Mouse (Mus musculus) ovary, postnatal 36 days (tissue): ENCODE measurements around the gene Rassf8.

Experiments
- DNase-seq: peaks from one replicate; pipeline ENCODE4 v3.0.0; 2022; ENCODE audit warnings: low spot score, mixed read lengths

Gene Rassf8

DNA sequence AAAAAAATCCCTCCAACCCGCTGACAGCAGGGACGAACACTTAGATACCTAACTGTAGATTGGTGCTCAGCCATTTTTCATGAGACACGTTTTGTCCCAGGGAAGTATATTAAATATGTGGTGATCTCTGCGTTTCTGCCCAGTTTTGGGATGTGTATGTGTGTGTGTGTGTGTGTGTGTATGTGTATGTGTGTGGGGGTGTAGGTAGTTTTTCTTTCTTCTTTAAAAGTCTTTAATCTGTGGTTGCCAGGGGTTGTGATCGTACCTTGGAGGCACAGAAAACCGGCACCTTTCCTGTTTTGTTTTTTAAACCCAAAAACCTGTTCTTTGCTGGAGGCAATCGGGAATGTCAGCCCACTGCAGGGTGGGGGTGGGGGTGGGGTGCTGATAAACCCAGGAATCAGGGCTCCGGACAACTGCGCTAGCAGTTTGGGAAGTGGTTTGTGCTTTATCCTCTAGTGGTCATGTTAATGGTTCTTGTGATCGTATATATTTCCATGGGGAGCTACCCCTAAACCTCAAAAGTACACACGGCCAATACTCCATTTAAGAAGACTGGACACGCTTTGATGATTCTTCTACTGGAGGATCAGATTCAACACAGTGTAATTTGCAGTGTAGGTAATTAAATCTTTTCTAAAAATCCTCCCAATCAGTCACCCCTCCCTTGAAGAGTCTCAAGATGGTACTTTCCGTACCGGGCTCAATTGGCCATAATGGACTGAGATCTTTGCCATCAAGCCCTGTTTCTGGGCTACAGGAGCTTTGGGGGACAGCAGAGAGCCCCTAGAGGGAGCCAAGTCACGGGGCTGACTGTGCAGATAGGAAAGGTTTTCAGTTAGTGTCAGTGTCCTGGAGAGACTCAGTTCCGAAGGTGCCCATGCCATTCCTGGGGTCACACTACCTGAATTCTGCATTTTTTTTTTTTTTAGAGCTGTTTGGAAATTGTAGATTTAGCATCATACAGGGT lies 1.4 kb downstream of the Rassf8 start:
- no peak for DNase-seq

DNA sequence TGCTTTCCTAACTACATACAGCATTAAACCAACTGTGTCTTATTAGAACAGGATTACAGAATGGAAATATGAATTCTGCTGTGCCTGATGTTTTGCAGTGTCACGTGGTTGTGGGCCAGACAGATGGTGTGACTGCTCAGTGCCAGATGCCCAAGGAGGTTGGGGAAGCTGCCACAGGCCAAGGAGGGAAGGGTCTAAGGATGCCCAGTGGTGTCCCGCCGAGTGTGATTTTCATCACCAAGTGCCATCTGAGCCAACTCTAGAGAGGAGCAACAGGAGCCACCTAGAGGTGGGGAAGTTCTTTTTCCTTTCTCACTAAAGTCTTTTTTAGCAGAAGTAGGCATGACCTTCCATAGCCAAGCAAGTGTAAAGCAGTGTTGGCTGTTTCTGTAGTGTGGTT lies 3.8 kb downstream of the Rassf8 start:
- DNase-seq = no peak

DNA sequence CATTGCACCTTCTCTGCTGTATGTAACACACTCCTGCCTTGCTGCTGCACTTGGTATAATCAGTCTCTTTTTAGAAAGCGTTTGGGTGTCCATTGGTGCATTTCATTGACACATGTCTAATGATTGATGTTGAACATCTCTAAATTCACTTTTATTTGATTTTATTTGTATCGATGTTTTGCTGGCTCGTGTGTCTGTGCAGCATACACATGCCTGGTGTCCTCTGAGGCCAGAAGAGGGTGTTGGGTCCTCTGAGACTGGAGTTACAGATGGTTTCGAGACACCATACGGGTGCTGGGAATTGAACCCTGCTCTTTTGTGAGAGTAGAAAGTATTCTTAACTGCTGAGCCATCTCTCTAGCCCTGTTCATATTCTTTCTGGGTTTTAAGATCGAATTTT lies 6.7 kb downstream of the Rassf8 start:
- DNase-seq = no peak

DNA sequence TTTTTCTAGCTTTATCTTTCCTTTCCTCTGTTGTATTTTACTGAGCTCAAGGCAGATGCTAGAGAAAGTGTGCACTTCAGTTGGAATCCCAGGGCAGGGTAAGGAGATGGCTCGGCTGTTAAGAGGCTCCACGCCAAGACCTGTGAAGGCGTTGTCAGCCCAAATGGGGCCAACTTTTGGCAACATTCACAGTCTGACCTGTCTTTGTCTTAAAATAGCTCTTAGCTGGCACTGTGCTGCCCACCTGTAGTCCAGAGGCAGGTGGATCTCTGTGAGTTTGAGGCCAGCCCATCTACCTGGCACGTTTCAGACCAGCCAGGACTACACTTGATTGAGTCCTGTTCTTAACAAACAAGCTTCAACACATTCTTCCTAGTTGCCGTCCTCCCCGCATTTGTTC lies 7.9 kb downstream of the Rassf8 start:
- DNase-seq = no peak

DNA sequence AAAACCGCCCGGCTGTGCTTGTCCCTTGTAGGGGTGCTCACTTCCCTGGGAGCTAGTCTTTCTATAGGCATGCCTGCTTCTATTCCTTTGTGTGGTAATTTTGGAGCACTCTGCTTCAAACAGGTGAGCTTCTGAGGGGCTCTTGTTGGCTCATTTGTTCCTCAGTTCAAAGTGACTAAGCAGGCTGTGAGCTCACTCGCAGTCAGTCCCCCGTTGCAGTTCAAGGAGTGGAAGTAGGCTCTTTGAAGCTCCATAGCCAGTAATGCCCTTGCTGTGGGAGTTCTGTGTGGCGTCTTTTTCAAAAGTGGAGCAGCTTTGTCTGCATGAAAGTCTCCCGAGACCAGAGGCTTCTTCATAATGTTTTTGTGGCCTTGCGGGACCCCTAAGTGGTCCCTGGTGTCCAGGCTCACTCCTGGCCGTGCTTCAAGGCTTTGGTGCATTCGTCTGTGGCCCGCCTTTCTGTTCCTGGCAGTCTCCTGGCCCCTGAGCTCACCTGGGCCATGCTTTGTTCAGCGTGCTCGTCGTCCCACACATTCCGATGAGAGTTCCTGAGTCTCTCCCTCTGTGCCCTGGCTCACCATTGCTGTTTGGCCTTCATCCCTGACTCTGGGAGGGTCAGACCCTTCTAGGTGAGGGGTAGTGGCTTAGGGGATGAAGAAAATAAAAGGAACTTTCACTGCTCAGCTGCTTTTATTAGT lies 9.5 kb downstream of the Rassf8 start:
- DNase-seq = no peak

DNA sequence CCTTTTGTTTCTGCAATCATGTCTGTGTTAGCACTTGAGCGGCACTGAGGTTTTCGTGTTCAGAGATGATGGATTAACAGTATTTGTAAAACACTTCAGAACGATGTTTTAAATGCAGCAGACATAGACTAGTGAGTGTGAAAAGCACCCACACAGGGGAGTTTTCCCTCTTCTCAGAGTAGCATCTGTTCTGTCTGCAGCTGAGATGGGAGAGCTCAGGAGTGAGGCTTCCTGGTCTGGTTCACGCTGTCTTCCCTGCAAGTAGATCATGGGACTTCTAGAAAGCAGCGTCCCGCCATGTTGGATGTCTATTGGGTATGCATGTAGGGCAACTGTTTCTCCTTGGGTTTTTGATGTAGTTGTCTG lies 10.1 kb downstream of the Rassf8 start:
- DNase-seq = no peak

DNA sequence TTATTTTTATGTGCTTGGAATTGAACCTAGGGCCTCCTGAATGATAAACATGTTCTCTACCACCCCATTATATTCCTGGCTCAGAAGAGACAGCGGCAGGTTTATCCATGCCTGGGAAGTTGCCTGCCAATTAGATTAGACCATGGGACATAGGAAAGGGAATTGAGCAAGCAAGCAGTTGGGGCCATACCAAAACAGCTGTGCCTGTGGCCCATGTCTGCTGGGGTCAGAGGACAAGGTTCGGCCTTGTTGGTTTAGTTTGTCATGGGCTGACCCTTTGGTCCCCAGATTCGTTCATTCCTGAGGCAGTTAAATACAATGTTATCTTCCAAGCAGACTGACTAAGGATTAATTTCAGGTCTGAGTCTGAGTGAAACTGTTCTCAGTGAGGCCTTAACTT lies 10.8 kb downstream of the Rassf8 start:
- DNase-seq = no peak

DNA sequence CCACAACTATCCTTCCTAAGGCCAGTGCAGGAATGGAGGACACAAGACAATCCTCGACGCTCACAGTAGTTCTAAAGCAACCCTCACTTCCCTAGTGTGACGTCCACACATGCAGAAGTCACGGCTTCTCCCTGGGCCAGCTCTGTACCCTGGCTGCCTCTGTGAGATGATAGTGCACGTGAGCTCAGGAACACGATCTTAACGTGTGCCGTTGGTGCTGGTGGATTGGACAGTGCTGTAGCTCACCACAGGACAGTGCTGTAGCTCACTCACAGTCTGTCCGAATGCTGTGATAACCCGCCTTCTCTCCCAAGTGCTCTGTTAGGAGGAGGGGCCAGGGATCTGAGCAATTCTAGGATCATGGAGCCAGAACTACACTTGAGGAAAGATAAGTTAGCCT lies 12.1 kb downstream of the Rassf8 start:
- no peak for DNase-seq

DNA sequence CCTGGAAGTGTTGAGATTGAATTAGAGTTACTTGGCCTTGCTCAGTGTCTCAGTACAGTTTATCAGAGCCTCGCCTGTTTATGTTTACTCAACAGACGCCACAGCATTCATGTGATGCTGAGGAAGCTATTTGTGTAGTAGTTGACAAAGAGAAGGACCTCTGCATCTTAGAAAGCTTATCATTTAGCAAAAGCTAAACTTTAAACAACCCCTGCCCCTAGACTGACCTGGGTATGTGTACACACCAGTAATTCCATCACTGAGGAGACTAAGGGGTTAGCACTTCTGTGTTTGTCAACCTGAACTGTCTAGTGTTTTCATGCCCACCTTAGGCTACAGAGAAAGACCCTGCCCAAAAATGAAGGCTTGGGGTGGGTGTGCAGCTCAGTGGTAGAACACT lies 12.9 kb downstream of the Rassf8 start:
- DNase-seq = no peak

DNA sequence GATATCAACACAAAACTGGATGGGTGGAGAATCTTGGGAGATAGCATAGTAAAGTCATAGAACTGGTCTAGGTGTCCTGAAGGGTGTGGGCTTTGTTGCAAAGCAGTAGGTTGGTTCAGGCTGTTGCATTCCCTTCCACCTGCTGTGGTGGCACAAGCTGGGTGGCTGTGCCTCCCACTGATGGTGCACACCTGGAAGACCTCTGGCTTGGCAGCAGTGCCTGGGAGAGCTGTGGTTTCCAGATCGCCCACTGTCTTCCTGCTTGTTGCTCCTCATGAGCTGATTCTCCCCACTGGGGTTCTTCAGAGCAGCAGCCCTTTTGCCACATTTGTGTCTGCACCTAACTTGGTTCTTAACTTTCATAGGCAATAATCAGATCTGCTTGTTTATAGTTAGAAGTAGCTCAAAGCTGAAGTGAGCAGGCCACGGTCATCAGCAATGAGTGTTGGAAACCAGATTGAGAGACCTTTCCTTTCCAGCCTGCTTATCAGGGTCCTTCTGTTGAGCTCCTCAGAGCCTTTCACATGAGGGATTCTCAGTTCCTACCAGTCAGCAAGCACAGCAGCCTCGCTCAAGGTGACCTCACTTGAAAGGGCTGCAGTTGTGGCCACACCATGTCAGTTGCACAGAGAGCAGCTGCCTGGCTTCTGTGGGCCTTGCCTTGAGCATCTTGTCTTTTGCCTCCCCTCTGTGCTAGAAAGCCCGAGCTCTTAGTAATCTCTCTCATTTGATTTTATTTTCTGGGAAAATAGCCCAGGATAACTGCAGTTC lies 13.9 kb downstream of the Rassf8 start:
- no peak for DNase-seq

DNA sequence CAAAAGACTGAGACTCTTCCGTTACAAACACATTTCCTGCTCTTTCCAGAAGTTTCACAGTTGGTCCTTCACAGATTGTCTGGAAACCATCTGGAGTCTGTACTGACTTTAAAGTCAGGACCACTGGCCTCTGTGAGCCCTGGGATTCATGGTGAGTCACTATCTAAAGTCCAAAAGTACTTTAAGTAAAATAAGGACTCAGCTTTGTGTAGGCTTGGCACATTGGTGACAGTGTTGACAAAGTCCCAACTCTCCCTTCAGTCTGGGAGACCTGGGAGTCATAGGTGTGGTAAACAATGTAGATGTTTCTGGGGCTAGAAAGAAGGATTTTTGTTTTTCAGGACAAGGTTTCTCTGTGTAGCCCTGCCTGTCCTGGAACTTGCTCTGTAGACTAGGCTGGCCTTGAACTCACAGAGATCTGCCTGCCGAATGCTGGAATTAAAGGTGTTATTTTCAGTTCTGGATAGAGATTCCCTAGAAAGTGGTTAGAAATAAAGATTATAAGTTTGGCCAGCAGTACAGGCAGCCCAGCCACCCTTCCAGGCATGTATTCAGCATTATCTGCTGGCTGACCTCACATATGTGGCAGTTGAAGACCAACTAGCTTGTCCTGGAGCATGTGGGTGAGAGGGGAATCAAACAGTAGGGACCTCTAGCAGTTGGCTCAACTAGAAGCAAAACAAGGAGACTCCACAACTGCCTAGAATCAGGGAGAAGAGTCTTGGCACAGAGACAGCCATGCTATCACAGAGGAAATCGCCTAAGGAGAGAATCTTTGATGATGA lies 14.8 kb downstream of the Rassf8 start:
- no peak for DNase-seq

DNA sequence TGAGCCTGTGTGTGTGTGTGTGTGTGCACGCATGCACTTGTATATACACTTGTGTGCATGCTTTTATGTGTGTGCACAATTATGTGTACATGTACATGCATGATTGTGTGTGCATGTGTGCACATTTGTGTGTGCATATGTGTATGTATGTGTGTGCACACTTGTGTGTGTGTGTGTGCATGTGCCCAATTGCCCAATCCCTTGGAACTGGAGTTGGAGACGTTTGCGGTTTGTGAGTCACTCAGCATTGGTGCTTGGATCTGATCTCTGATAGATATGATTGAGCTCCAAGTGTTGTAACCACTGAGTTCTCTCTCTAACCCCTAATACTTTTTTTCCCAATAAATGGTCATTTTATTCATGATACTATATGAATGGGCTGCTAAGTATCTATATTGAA lies 15.5 kb downstream of the Rassf8 start:
- DNase-seq = no peak

DNA sequence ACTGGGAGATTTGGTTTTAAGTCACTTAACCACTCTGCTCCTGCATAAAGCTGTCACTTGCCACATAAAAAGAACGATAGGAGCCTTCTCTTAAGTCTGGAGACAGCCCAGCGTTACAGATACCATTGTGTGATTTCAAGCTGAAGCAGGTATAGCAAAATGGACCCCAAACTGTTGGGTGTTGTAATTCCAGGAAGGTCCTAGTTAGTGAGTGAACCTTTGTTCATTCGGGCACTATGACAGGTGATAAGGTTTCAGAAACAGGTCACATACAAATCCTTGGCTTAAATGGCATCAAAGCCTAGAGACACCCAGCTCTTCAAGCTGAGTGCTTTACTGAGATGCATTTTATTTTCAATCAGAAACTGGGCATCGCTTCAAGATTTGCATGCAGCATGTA lies 16.5 kb downstream of the Rassf8 start:
- no peak for DNase-seq

DNA sequence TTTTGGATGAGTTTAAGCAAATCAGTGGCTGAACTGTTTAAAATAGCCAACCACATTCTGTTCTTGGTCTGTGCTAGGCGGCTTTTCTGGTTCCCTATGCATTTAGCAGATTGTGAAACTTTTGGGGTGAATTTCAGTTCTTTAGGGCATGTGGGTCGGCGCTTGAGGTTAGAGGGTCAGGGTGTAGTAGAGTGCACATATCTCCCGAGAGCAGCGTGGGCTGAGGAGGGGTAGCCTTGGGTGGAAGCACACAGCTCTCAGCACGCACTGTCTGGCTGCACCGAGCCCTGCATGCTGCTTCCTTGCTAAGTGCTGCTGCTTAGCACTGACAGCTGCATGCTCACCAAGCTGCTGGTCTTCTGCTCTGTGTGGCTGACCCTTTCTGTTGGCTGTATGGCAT lies 18.5 kb downstream of the Rassf8 start:
- DNase-seq = no peak

DNA sequence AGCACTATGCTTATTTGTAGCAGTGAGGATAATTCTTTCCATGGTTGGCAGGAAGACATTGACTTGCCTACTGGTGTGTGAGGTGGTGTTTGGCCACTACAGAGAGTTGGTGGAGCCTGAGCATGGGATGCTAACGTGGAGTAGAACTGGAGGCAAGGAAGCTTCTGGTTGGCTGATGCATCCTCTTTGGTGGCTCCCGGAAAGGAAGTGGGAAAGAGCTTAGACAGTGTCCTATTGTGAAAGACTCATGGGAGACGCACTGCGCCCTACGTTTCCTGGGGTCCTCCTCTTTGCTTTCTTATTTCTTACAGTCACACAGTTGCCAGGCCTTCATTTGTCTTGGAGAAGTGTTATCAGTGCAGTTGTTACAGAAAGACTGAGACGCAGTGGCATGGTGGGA lies 20.4 kb downstream of the Rassf8 start:
- no peak for DNase-seq

DNA sequence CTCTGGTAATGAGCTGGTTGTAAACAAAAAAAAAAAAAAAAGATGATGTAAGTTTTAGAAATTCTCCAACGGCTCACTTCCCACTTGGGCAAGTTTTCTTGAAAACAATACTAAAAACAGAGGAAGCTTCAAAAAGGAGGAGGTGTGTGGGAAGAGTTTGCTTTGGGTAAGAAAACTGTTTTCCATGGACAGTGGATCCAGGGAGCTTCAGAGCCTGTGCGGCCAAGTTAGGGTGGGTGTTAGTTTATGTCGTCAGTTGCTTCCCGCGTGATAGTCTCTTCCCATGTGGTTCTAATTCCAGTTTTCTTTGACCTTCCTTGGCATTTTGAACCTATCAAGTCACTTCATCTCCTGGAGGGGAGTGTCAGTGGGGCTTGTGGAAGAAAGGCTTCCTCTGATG lies 21.1 kb downstream of the Rassf8 start:
- DNase-seq = no peak

DNA sequence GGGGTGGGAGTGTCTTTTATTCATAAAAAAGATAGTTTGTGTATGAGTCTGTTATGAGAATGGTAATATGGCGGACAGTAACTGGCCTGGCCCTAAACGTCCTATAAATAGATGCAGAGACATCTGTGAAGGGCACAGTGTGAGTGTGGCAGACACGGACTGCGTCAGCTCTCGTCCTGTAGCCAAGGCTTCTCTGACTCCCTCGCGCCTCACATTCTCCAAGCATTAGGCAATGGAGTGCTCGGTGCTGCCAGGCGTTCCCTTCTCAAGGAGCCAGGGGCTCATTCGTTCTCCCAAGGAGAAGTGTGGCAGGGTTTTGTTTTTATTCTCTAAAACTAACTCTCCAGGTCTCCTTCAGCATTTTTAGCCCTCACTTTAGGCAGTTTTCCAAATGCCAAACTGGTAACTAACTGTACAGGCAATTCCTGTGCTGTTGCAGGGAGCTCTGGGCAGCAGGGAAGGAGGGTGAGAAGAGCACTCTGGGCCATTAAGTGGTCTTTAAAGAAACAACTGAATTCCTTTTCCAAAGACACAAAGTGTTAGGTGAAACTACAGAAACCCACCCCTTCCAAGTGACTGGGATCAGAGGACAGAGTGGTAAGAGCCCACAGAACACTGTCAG lies 22.2 kb downstream of the Rassf8 start:
- DNase-seq = peak; percentile 51

DNA sequence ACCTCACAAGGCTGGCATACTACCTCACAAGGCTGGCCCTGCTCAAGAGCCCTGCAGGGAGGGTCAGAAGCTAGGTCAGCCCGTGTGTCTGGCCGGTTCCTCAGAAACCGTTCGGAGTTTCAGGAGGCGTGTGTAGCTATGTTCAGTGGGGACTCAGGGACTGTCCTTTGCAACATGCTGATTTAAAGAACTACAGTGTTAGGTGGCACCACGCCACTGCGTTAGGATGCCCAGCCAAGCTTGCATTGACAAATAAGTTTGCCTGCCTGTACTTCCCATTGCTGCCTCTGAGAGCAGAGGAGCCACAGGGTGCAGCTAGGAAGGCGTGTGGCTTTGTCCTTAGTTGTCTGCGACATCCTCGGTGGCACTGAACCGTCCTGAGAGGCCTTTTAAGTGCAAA lies 23.3 kb downstream of the Rassf8 start:
- DNase-seq = no peak

DNA sequence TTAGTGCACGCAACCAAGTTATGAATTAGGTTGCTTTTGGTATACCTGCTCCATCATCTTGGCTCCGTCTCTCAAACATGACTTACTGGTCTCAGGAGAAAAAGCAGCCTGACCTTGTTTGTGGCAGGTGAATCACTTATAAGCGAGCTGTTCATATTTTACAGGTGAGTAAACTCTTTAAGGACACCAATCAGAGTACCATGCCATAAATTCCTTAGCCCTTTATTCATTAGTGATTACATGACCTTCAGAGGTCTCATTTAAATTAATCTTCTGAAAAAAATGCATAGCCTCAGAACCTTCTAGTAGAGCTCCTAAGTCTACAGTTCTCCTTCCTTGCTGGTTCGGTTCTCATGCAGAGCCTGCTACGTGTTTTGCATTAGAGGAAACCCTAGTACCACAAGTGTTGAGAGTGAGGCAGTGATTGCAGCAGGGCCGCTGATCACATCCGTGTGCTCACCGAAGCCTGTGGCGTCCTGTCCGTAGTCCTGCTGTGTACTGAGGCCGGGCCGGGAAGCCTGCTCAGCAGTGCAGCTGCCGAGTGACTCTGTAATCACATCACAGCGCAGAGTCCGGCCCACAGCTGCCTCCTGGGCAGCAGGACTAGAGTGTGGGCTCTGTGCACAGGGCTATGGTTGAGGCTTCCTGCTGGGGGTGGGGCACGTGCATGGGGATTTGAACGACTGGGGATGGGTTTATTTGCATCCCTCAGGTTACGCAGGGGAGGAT lies 23.9 kb downstream of the Rassf8 start:
- DNase-seq = no peak

DNA sequence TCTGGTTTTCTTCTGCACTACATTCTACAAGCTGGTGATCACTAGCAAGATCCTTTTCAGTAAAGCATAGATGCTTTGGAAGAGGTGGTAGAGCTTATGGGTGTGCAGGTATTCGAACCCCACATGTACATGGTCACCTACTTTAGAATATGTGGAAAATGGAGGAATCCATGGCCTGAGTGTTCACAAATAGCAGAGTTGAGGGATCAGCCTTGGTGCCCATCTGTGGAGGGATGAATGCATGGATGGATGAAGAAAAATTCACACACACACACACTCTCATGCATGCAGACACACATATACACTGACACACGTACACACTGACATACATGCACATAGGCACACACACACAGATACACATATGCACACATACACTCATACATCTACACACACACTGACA lies 27.9 kb downstream of the Rassf8 start:
- no peak for DNase-seq

DNA sequence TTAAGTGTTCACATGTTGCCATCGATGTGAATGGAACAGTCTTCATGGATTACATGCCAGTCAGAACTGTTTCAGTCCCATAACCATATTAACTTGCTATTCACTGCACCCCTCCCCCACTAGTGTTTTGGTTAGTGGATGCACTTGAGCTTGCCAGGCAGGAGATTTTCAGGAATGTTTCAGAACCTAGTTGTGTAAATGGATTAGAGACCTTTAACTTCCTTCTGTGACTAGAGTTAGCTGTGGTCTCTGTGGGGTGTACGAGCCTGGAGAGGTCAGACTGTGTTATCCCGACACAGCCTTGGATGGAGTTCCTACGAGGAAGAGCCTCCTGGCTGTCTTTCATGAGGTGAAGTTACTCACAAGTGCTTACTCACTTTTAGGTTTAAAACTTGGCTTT lies 29.7 kb downstream of the Rassf8 start:
- no peak for DNase-seq
